In genomic region chr4:107602787-107603186, GRCm38 (mm10) we compare ENCODE assay signal across 8 mouse cellular contexts.
DNase-seq lines count a peak whose midpoint lies in the region; ATAC-seq and TF ChIP-seq lines count a peak whose summit lies in the region.

No protein-coding gene starts in this region.

- peaks cover 7% of the 10 kb centered on the region for H3K4me1 ChIP-seq in lung, embryonic 14.5 days (ENCODE audit: insufficient read depth)
- no peaks in the 10 kb centered on the region for H3K4me1 ChIP-seq in lung, adult 2 months (ENCODE audit: control insufficient read depth, insufficient read depth, low read length)

- 0 out of 2 replicates have a peak, but pooled peaks have one; percentile 35 for ATAC-seq in lung, embryonic 14.5 days (ENCODE audit: insufficient read depth)

- H3K27me3 ChIP-seq in lung, embryonic 14.5 days (ENCODE audit: insufficient read depth, low read length) = no peaks in the 10 kb centered on the region

- TF ChIP-seq POLR2A in lung, adult 2 months (IDR thresholded peaks at IDR 0.05; ENCODE audit: borderline replicate concordance, extremely low read depth, low read depth, low read length) = no peak

- H3K9me3 ChIP-seq in lung, embryonic 14.5 days (ENCODE audit: low read depth, low read length) = no peaks in the 10 kb centered on the region

- 71% methylated on average over 14 of the region's 14 CpGs for WGBS in lung, embryonic 14.5 days
- 69% methylated on average over 14 of the region's 14 CpGs for WGBS in lung, adult 2 months

- no peak overlapping the region for H3K4me2 ChIP-seq in lung, embryonic 14.5 days

- peak; percentile 39 for TF ChIP-seq CTCF in lung, embryonic 14.5 days (IDR thresholded peaks at IDR 0.05; ENCODE audit: low read depth)
- TF ChIP-seq CTCF in lung, adult 2 months (IDR thresholded peaks at IDR 0.05; ENCODE audit: insufficient read depth, low read length) = no peak
- TF ChIP-seq CTCF in layer of hippocampus, adult 2 months (conservative IDR thresholded peaks at IDR 0.05) = peak; percentile 61

- H3K27ac ChIP-seq in lung, embryonic 14.5 days (ENCODE audit: low read depth) = no peak overlapping the region
- H3K27ac ChIP-seq in layer of hippocampus, adult 2 months = no peak overlapping the region

- H3K4me3 ChIP-seq in lung, embryonic 14.5 days (ENCODE audit: low read depth, low read length) = no peak overlapping the region
- no peak overlapping the region for H3K4me3 ChIP-seq in lung, adult 2 months (replicated peaks; ENCODE audit: extremely low read depth, low read depth, low read length)
- H3K4me3 ChIP-seq in layer of hippocampus, adult 2 months = no peak overlapping the region

- no peak overlapping the region for H3K9ac ChIP-seq in lung, embryonic 14.5 days

- peak; percentile 15 for DNase-seq in cerebellum, adult 9-10 months
- no peak for DNase-seq in cerebellum, adult 11 months
- peak; percentile 41 for DNase-seq in lung, embryonic 14.5 days
- no peak for DNase-seq in lung, adult 2 months
- DNase-seq in brain, adult 2 months (ENCODE audit: low read depth, low spot score) = peak; percentile 68
- DNase-seq in layer of hippocampus, adult 2 months (ENCODE audit: low spot score in 2 of 2) = peak in 1 of 2 experiments; percentile 26
- no peak for DNase-seq in embryo, embryonic 9.5 days (ENCODE audit: extremely low spot score)
- no peak for DNase-seq in spleen, postnatal 10 days (ENCODE audit: low spot score in 2 of 2)

- H3K36me3 ChIP-seq in lung, embryonic 14.5 days (ENCODE audit: insufficient read depth) = no peaks in the 10 kb centered on the region

Comparison
In these comparisons a context has a peak if more than half of its experiments do, and no peak if none do; other contexts are left out.
1. DNase-seq: peak in cerebellum, adult 9-10 months (single experiment), lung, embryonic 14.5 days (single experiment) and brain, adult 2 months (single experiment); none in cerebellum, adult 11 months (single experiment), lung, adult 2 months (single experiment), embryo, embryonic 9.5 days (single experiment) and spleen, postnatal 10 days (0 of 2).